Mouse (Mus musculus) lung, postnatal 14 days (tissue): ENCODE measurements around the gene Olfr282.
"Not testable (repeated sequence)": the region's sequence is repeated elsewhere in the genome, so short reads cannot be mapped to it uniquely, and the experiment has no call there.

Experiments
- DNase-seq: peaks from one replicate; pipeline ENCODE4 v3.0.0; 2021

Olfr282 gene

GRCm38 (mm10) chr15:98430925-98431324 is at the start of gene Olfr282:
Olfr282 (plus strand) TSS chr15:98431225.
- not testable (repeated sequence) for DNase-seq

DNA sequence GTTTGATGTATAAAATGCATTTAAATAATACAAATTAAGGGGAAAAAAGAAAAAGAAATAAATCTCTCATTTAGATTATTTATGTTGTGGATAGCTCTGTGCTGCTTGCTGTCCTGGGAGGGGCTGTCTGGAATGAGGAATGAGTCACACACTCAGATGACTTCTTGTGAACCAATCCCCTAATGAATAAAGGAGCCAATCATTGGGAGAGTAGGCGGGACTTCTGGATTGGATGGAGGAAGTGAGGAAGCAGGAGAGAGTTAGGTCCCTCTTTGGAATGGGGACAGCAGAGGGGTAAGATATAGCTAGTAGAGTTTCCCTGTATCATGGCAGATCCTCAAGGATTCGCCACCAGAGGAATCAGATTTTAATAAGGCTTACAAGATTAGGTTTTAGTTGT is 43.4 kb upstream of the Olfr282 start:
- DNase-seq = no peak

DNA sequence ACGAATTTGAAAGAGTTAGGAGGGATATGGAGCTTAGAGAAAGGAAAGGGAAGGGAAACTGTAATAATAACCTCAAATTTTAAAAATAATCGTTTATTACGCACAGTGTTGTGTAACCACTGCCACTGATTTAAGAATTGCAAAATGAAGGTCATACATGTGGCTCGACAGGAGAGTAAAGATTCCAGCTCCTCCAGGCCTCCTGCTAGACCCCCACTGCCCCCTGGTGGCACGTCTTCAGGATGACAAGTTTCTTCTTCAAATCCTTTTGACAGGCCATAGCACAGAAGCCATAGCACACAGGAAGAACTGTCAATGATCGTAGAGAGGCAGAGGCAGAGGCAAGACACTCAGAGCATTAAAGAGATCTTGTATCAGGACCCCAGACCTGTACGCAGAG is 41.2 kb upstream of the Olfr282 start:
- peak; percentile 82 for DNase-seq

DNA sequence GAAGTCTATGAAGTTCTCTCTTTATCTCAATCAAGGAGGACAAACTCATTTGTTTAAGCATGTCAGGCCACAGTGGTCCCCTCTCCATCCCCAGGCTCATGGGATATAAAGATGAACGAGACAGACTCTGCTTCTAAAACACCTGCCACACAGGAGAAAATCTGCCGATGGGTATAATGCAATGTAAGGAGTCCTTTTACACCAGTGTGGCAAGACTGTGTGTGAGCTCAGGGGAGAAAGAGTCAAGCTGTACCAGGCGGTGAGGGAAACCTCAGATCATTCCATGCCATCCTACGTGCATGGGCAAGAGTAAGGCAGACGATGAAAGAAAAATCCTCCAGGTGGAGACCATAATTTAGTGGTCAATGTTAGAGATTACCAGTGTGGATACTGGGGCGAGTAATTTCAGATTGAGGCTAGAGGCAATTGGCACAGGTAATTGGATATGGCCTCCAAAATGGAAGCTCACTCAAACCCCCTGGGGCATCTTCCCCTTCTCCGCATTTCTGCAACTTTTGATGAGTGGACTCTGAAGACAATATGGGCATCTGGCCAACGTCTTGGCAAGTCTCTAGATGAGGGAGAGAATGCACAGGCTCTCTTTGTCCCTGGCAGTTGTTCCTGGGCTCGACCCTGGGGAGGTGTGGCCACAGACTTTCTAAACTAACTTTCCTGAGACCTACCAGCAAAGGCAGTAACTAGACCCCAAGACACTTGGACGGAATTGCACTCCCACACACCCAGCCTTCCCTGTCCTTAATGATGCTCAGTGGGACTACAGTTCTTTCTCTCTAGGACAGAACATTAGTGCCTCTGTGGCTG is 39.7 kb upstream of the Olfr282 start:
- DNase-seq = peak; percentile 35

DNA sequence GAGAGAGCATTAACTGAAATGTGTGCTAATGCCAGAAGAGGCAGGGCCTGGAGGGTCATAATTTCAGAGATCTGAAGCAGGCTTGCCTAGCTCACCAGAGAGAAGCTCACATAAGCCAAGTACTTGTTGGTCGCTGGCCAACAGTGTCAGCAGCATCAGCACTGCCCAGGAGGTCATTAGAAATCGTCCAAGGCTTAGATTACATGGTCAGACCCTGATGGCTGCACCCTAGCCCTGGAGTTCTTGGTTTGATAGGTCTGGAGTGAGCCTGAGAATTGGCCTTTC is 39.2 kb upstream of the Olfr282 start:
- DNase-seq = peak; percentile 4

GRCm38 (mm10) chr15:98397136-98397535 is 33.9 kb upstream of the Olfr282 start:
- DNase-seq = no peak

- no peak for DNase-seq
Measured at GRCm38 (mm10) chr15:98402356-98402755, 28.7 kb upstream of the Olfr282 start.

DNA sequence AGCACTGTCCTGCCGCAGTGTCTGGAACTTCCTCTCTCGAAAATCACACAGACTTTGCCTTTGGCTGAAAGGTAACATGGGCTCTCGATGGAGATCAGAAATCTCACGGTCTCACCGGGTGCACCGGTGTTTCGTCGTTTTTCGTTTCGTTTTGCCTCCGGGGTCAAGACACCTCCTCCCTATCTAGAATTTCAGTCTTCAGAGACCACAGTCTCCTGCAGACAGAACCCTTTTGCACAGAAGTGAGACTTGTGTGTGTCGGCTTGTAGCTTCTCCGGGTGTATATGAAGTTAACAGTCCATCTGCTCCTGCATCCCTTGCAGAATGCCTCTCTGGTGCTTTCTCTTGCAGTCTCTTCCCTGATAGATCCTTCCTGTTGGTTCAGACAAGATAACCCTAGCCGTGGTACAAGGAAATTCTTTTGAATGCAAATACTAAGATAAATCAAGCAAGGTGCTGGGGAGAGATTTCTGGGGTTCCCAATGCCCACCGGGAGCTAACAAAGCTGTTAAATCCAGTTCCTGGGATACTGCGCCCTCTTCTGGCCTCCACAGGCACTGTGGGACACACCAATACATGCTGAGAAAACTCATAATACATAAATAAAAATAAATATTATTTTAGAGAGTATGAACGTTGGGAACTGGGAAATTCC is 22.5 kb upstream of the Olfr282 start:
- peak; percentile 44 for DNase-seq

- DNase-seq = no peak
Measured at GRCm38 (mm10) chr15:98409635-98410034, 21.4 kb upstream of the Olfr282 start.

DNA sequence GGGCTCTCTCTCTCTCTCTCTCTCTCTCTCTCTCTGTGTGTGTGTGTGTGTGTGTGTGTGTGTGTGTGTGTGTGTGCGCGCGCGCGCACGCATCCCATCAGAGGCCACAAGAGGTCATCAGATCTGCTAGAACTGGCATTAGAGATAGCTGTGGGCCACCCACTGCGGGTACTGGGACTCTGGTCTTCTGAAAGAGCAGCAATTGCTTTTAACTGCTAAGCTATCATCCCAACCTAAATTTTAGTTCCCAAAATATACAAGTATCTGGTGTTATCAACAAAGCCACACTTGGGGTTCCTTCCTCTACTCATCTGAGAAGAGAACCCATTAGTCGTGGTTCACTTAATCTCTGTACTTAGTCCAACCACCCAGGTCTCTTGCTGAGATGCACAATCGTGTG is 20.8 kb upstream of the Olfr282 start:
- no peak for DNase-seq

- no peak for DNase-seq
Measured at GRCm38 (mm10) chr15:98415996-98416395, 15.0 kb upstream of the Olfr282 start.

- not testable (repeated sequence) for DNase-seq
Measured at GRCm38 (mm10) chr15:98416802-98417201, 14.2 kb upstream of the Olfr282 start.

- DNase-seq = not testable (repeated sequence)
Measured at GRCm38 (mm10) chr15:98417285-98417684, 13.7 kb upstream of the Olfr282 start.

- DNase-seq = no peak
Measured at GRCm38 (mm10) chr15:98418096-98418495, 12.9 kb upstream of the Olfr282 start.

- DNase-seq = no peak
Measured at GRCm38 (mm10) chr15:98420897-98421296, 10.1 kb upstream of the Olfr282 start.

GRCm38 (mm10) chr15:98424326-98424725 is 6.7 kb upstream of the Olfr282 start:
- no peak for DNase-seq

- DNase-seq = no peak
Measured at GRCm38 (mm10) chr15:98424753-98425152, 6.3 kb upstream of the Olfr282 start.

- no peak for DNase-seq
Measured at GRCm38 (mm10) chr15:98425188-98425587, 5.8 kb upstream of the Olfr282 start.

- DNase-seq = no peak
Measured at GRCm38 (mm10) chr15:98444561-98444960, 13.5 kb downstream of the Olfr282 start.

GRCm38 (mm10) chr15:98448521-98448920 is 17.5 kb downstream of the Olfr282 start:
- DNase-seq = no peak

- no peak for DNase-seq
Measured at GRCm38 (mm10) chr15:98452288-98452687, 21.3 kb downstream of the Olfr282 start, which contains the start of gene Olfr281. Olfr281 (plus strand) TSS chr15:98452588.

DNA sequence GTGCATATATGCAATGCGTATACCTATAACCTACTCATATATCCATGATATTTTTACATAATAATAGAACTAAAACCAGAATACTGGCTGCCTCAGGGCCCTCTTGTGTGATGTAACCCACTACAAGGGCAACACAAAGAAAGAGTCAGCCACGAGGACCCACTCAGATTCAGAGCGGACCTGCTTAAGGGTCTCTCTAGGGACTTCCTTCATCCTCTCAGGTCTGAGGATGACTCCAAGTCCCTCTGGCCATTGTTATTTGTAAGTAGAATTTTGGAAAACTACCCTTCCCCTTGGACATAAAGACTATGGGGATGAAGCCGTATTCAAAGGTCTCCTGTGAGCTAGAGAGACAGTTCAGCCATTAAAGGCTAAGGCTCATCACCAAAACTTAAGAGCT is 38.6 kb downstream of the Olfr282 start, which contains the start of gene OR5BS1P:
TSS of gene OR5BS1P (plus strand) at position 301 of the 400 bp plus-strand sequence.
- no peak for DNase-seq

- no peak for DNase-seq
Measured at GRCm38 (mm10) chr15:98471539-98471938, 40.5 kb downstream of the Olfr282 start.

GRCm38 (mm10) chr15:98474958-98475357 is 43.9 kb downstream of the Olfr282 start:
- DNase-seq = no peak
